Mouse (Mus musculus) midbrain, embryonic 14.5 days (tissue): Measurements from ENCODE around the gene Vav3. TPM values are rescaled to one million over a fixed set of nuclear protein-coding genes. Genes with fewer than 3 reads are reported as not detected.

Experiments used
- ATAC-seq: fragments of 200-750 bp; cut with Nextera tagmentation; 2 replicates; pipeline ENCODE4 v1.8.0; 2017; ENCODE audit warnings: moderate number of reproducible peaks, moderate library complexity; ENCODE audit not compliant: low FRiP score, low TSS enrichment
- DNase-seq: peaks from one replicate; pipeline ENCODE4 v3.0.0-alpha.2; 2015
- H3K27ac ChIP-seq: fragments of 300-500 bp; sonication (generic); replicated peaks from 2 replicates; pipeline ENCODE4 v1.5.1; 2014; ENCODE audit warnings: mild to moderate bottlenecking, low read depth, low read length, moderate library complexity
- H3K27me3 ChIP-seq: fragments of 300-500 bp; sonication (generic); 2 replicates; pipeline ENCODE4 v1.6.1; 2014; ENCODE audit warnings: low read length, control low read depth, mixed read lengths; ENCODE audit not compliant: control insufficient read depth, insufficient read depth
- H3K36me3 ChIP-seq: fragments of 300-500 bp; sonication (generic); 2 replicates; pipeline ENCODE4 v1.6.1; 2014; ENCODE audit warnings: low read length, control low read depth; ENCODE audit not compliant: control insufficient read depth, insufficient read depth
- H3K4me1 ChIP-seq: fragments of 300-500 bp; sonication (generic); 2 replicates; pipeline ENCODE4 v1.6.1; 2014; ENCODE audit warnings: mild to moderate bottlenecking, antibody characterized with exemption, low read length, control low read depth; ENCODE audit not compliant: control insufficient read depth, insufficient read depth
- H3K4me2 ChIP-seq: fragments of 300-500 bp; sonication (generic); 2 replicates; pipeline ENCODE4 v1.6.1; 2014; ENCODE audit warnings: mild to moderate bottlenecking, low read length, moderate library complexity
- H3K4me3 ChIP-seq: fragments of 300-500 bp; sonication (generic); replicated peaks from 2 replicates; pipeline ENCODE4 v1.5.1; 2014; ENCODE audit warnings: low read depth, low read length
- H3K9ac ChIP-seq: fragments of 300-500 bp; sonication (generic); replicated peaks from 2 replicates; pipeline ENCODE4 v1.6.1; 2014; ENCODE audit warnings: mild to moderate bottlenecking, low read length, moderate library complexity
- H3K9me3 ChIP-seq: fragments of 300-500 bp; sonication (generic); 2 replicates; pipeline ENCODE4 v1.6.1; 2016; ENCODE audit warnings: low read length, control low read depth, mixed read lengths; ENCODE audit not compliant: control insufficient read depth
- WGBS: fragments of 180-500 bp; shearing (Covaris S2); extraction: QIAGEN DNeasy Blood & Tissue Kit; methylation state at CpG from one replicate; pipeline ENCODE4 v1.1.7; 2014; 5-methylcytosine and 5-hydroxymethylcytosine counted together
- polyA plus RNA-seq: library from polyadenylated mRNA; unstranded; fragments of >200 nt; fragmentation: Nextera tagmentation; extraction: Ambion mirVana; gene quantifications from 2 replicates; pipeline ENCODE4 v1.2.1, GENCODE M21; 2014

The Vav3 gene
- polyA plus RNA-seq, 1 experiment from 2014 or later: 37.3 TPM

- DNase-seq (no peak), ATAC-seq (no peak)
- H3K4me1 ChIP-seq: no peaks in the 10 kb centered on the region
- no peaks in the 10 kb centered on the region for H3K27me3 ChIP-seq
- H3K9ac ChIP-seq: no peak overlapping the region
- H3K27ac ChIP-seq: no peak overlapping the region
- no peaks in the 10 kb centered on the region for H3K9me3 ChIP-seq
- H3K36me3 ChIP-seq: no peaks in the 10 kb centered on the region
- 82% methylated on average over 2 of the region's 2 CpGs for WGBS
- H3K4me3 ChIP-seq: no peak overlapping the region
- no peak overlapping the region for H3K4me2 ChIP-seq
These were observed 367.5 kb downstream of the Vav3 start for GRCm38 (mm10) chr3:109707786-109708460.

DNA sequence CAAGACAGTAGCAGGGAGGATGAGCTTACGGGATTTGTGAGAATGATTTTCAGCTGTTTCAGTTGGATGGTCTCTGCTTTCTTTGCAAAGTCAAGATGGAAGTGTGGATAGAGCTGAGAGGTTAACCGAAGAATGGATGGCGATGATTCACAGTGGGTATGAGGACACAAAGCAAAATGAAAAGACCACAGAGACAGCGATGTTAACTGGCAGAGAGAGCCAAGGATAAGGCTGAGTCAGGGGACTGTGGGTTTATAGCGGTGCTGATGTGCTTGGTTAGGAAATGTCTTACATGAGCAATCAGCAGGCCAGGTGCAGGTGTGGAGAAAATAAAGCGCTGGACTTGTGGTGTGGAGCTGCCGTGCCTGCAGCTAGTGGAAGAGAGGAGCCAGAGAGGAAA lies 371.3 kb downstream of the Vav3 start:
- H3K27ac ChIP-seq: no peak overlapping the region
- no peak overlapping the region for H3K9ac ChIP-seq
- no peaks in the 10 kb centered on the region for H3K4me1 ChIP-seq
- no peaks in the 10 kb centered on the region for H3K27me3 ChIP-seq
- no peak for DNase-seq
- no peak overlapping the region for H3K4me2 ChIP-seq
- no peaks in the 10 kb centered on the region for H3K36me3 ChIP-seq
- 90% methylated on average over 7 of the region's 7 CpGs for WGBS
- H3K9me3 ChIP-seq: no peaks in the 10 kb centered on the region
- no peak overlapping the region for H3K4me3 ChIP-seq
- no peak for ATAC-seq

DNA sequence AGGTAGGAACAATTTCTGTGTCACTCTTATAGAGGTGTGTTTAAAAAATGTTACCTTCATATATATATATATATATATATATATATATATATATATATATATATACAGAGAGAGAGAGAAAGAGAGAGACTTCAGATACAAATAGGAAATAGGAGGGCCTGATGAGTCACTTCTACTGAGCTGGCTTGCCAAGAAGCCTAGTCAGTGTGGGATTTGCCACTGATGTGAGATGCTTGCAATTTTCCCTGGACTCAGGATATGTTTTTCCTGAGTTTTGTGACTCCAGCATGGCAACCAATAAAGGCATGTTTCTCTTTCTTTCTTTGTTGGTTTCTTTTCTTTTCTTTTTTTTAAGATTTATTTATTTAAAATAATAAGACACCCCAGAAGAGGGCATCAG lies 374.0 kb downstream of the Vav3 start:
- Histone ChIP-seq H3K36me3 (no peaks in the 10 kb centered on the region), H3K4me3 (no peak overlapping the region), H3K4me1 (no peaks in the 10 kb centered on the region), H3K27ac (no peak overlapping the region), H3K4me2 (no peak overlapping the region), H3K9me3 (no peaks in the 10 kb centered on the region), H3K27me3 (no peaks in the 10 kb centered on the region), H3K9ac (no peak overlapping the region)
- DNase-seq (no peak), ATAC-seq (no peak)

DNA sequence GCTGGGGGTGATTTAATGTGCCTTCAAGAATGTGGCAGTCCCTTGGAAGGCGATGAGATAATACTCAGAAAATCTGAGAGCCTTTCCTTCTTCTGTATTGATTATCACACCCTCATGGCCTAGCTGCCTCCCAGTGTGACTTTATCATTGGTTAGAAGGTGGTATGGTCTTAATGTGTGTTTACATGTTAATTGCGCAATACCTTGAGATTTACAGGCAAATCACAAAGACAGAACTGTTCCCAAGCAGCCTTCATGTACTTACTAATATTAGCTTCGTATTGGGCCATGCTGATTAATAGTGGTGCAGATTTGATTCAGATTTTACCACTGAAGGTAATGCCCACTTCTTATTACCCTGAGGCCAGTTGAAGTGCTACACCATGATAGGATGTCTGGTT lies 381.3 kb downstream of the Vav3 start:
- H3K4me1 ChIP-seq: no peaks in the 10 kb centered on the region
- no peak for DNase-seq
- no peak overlapping the region for H3K4me3 ChIP-seq
- no peaks in the 10 kb centered on the region for H3K9me3 ChIP-seq
- no peak overlapping the region for H3K9ac ChIP-seq
- no peaks in the 10 kb centered on the region for H3K27me3 ChIP-seq
- H3K4me2 ChIP-seq: no peak overlapping the region
- no peaks in the 10 kb centered on the region for H3K36me3 ChIP-seq
- WGBS: 94% methylated on average over 3 of the region's 3 CpGs
- no peak overlapping the region for H3K27ac ChIP-seq
- ATAC-seq: no peak

- WGBS: 83% methylated on average over 1 of the region's 1 CpGs
- 0 out of 2 replicates have a peak, but pooled peaks cover 3% of the 10 kb centered on the region for H3K27me3 ChIP-seq
- no peak for DNase-seq
- no peak for ATAC-seq
- H3K27ac ChIP-seq: no peak overlapping the region
- H3K4me3 ChIP-seq: no peak overlapping the region
- H3K36me3 ChIP-seq: no peaks in the 10 kb centered on the region
- no peak overlapping the region for H3K9ac ChIP-seq
- peaks cover 7% of the 10 kb centered on the region; the same call in 1 of the 2 replicates for H3K4me1 ChIP-seq
- no peak overlapping the region for H3K4me2 ChIP-seq
- no peaks in the 10 kb centered on the region for H3K9me3 ChIP-seq
These were observed 386.3 kb downstream of the Vav3 start for GRCm38 (mm10) chr3:109726776-109727175.

- H3K4me2 ChIP-seq: no peak overlapping the region
- peak overlapping the region; percentile 34; the same call in 1 of the 2 replicates for H3K27ac ChIP-seq
- ATAC-seq: peak; percentile 73
These were observed 391.3 kb downstream of the Vav3 start for GRCm38 (mm10) chr3:109731592-109732230.

GRCm38 (mm10) chr3:109732327-109733182 lies 392.1 kb downstream of the Vav3 start:
- H3K9me3 ChIP-seq: no peaks in the 10 kb centered on the region
- DNase-seq (peak; percentile 85), ATAC-seq (peak; percentile 90)
- peak overlapping the region; percentile 34; the same call in 1 of the 2 replicates for H3K27ac ChIP-seq
- WGBS: 43% methylated on average over 10 of the region's 10 CpGs
- 0 out of 2 replicates have a peak, but pooled peaks cover 3% of the 10 kb centered on the region for H3K27me3 ChIP-seq
- H3K9ac ChIP-seq: no peak overlapping the region
- no peak overlapping the region for H3K4me2 ChIP-seq
- no peak overlapping the region for H3K4me3 ChIP-seq
- H3K36me3 ChIP-seq: no peaks in the 10 kb centered on the region
- H3K4me1 ChIP-seq: peaks cover 14% of the 10 kb centered on the region; the same call in 1 of the 2 replicates

More at GRCm38 (mm10) chr3:109731592-109732230, 391.3 kb downstream of the Vav3 start:
- Histone ChIP-seq H3K4me1 (peaks cover 14% of the 10 kb centered on the region; the same call in 1 of the 2 replicates), H3K27me3 (0 out of 2 replicates have a peak, but pooled peaks cover 3% of the 10 kb centered on the region), H3K36me3 (no peaks in the 10 kb centered on the region), H3K4me3 (no peak overlapping the region), H3K9ac (no peak overlapping the region), H3K9me3 (no peaks in the 10 kb centered on the region)
- WGBS: 29% methylated on average over 5 of the region's 5 CpGs
- peak; percentile 75 for DNase-seq
